Mouse (Mus musculus) MEL (cell line): ENCODE results near the gene Tbxas1. TPM values are rescaled to one million over a fixed set of nuclear protein-coding genes. Genes with fewer than 3 reads are reported as not detected.

Experiments used
- DNase-seq: peaks from one replicate; pipeline ENCODE4 v3.0.0; 2011; ENCODE audit warnings: low read depth, low spot score
- H3K27ac ChIP-seq: 2 replicates; pipeline ENCODE4 v1.5.1; 2012; ENCODE audit warnings: low read depth, mild to moderate bottlenecking, control low read depth, low read length, moderate library complexity; ENCODE audit not compliant: control insufficient read depth
- H3K27me3 ChIP-seq, 2 experiments: fragments of 150-350 bp in 1 of 2; sonication (generic) in 1 of 2; 2 replicates each; pipeline ENCODE4 v1.6.1; 2012; ENCODE audit warnings: low read length in 2 of 2, mild to moderate bottlenecking in 2 of 2, improper control_type of control experiment in 1 of 2, moderate library complexity in 1 of 2; ENCODE audit not compliant: insufficient read depth in 2 of 2, control insufficient read depth in 1 of 2
- H3K36me3 ChIP-seq, 2 experiments: 2 replicates each; pipeline ENCODE4 v1.6.1; 2012 to 2014; ENCODE audit warnings: low read length in 2 of 2, improper control_type of control experiment in 1 of 2, inconsistent platforms in 1 of 2, mild to moderate bottlenecking in 1 of 2; ENCODE audit not compliant: insufficient read depth in 2 of 2, control insufficient read depth in 1 of 2
- H3K4me1 ChIP-seq, 2 experiments: fragments of 150-350 bp in 1 of 2; sonication (generic) in 1 of 2; 2 replicates each; pipeline ENCODE4 v1.6.1; 2012; ENCODE audit warnings: low read length in 2 of 2, improper control_type of control experiment in 1 of 2, mild to moderate bottlenecking in 1 of 2; ENCODE audit not compliant: insufficient read depth in 2 of 2, control insufficient read depth in 1 of 2
- H3K4me3 ChIP-seq, 2 experiments: fragments of 150-350 bp in 1 of 2; sonication (generic) in 1 of 2; 2 replicates each; pipeline ENCODE4 v1.5.1; 2012; ENCODE audit warnings: low read depth in 2 of 2, low read length in 2 of 2, mild to moderate bottlenecking in 2 of 2, moderate library complexity in 2 of 2, control low read depth in 1 of 2, improper control_type of control experiment in 1 of 2; ENCODE audit not compliant: control insufficient read depth in 1 of 2, insufficient read depth in 1 of 2
- H3K79me2 ChIP-seq: 2 replicates; pipeline ENCODE4 v1.6.1; 2012; ENCODE audit warnings: mild to moderate bottlenecking, low read length, moderate library complexity; ENCODE audit not compliant: control insufficient read depth, poor library complexity, insufficient read depth
- H3K9ac ChIP-seq: 2 replicates; pipeline ENCODE4 v1.6.1; 2012; ENCODE audit warnings: low read depth, mild to moderate bottlenecking, control low read depth, low read length, moderate library complexity; ENCODE audit not compliant: control insufficient read depth, poor library complexity, severe bottlenecking
- H3K9me3 ChIP-seq: fragments of 150-350 bp; sonication (generic); replicated peaks from 2 replicates; pipeline ENCODE4 v1.6.1; 2012; ENCODE audit warnings: mild to moderate bottlenecking, low read length, improper control_type of control experiment, moderate library complexity; ENCODE audit not compliant: insufficient read depth
- BHLHE40 ChIP-seq: IDR thresholded peaks from 2 replicates; pipeline ENCODE4 v1.6.1; 2012; ENCODE audit warnings: low read depth, mild to moderate bottlenecking, inconsistent platforms, low read length, improper control_type of control experiment, borderline replicate concordance
- CHD1 ChIP-seq: IDR thresholded peaks from 2 replicates; pipeline ENCODE4 v1.6.1; 2012; ENCODE audit warnings: low read depth, mild to moderate bottlenecking, inconsistent platforms, low read length, improper control_type of control experiment
- E2F4 ChIP-seq: IDR thresholded peaks from 2 replicates; pipeline ENCODE4 v1.6.1; 2011; ENCODE audit warnings: low read depth, low read length, improper control_type of control experiment, borderline replicate concordance
- ELF1 ChIP-seq: IDR thresholded peaks from 2 replicates; pipeline ENCODE4 v1.6.1; 2014; ENCODE audit warnings: low read depth, mild to moderate bottlenecking, inconsistent platforms, low read length, improper control_type of control experiment, moderate library complexity
- EP300 ChIP-seq, 2 experiments: IDR thresholded peaks; 2 replicates each; pipeline ENCODE4 v1.6.1; 2011; ENCODE audit warnings: improper control_type of control experiment in 2 of 2, low read length in 2 of 2, low read depth in 1 of 2, mild to moderate bottlenecking in 1 of 2
- ETS1 ChIP-seq: IDR thresholded peaks from 2 replicates; pipeline ENCODE4 v1.6.1; 2012; ENCODE audit warnings: low read depth, mild to moderate bottlenecking, inconsistent platforms, low read length, improper control_type of control experiment, moderate library complexity
- GABPA ChIP-seq: IDR thresholded peaks from 2 replicates; pipeline ENCODE4 v1.6.1; 2012; ENCODE audit warnings: low read depth, mild to moderate bottlenecking, inconsistent platforms, low read length, improper control_type of control experiment, moderate library complexity
- GATA1 ChIP-seq: IDR thresholded peaks from 2 replicates; pipeline ENCODE4 v1.6.1; 2011; ENCODE audit warnings: low read depth, low read length, improper control_type of control experiment
- HCFC1 ChIP-seq: IDR thresholded peaks from 2 replicates; pipeline ENCODE4 v1.6.1; 2012; ENCODE audit warnings: low read depth, mild to moderate bottlenecking, inconsistent platforms, low read length, improper control_type of control experiment, moderate library complexity
- JUND ChIP-seq: IDR thresholded peaks from 2 replicates; pipeline ENCODE4 v1.6.1; 2011; ENCODE audit warnings: low read depth, mild to moderate bottlenecking, improper control_type of control experiment, low read length
- MAFK ChIP-seq: IDR thresholded peaks from 2 replicates; pipeline ENCODE4 v1.6.1; 2011; ENCODE audit warnings: low read depth, mild to moderate bottlenecking, low read length, improper control_type of control experiment, borderline replicate concordance
- MAZ ChIP-seq: IDR thresholded peaks from 2 replicates; pipeline ENCODE4 v1.6.1; 2012; ENCODE audit warnings: low read depth, mild to moderate bottlenecking, inconsistent platforms, low read length, improper control_type of control experiment
- MEF2A ChIP-seq: IDR thresholded peaks from 2 replicates; pipeline ENCODE4 v1.6.1; 2014; ENCODE audit warnings: low read depth, mild to moderate bottlenecking, inconsistent platforms, low read length, improper control_type of control experiment; ENCODE audit not compliant: poor library complexity, insufficient replicate concordance, severe bottlenecking; ENCODE audit errors: extremely low read depth
- MXI1 ChIP-seq: IDR thresholded peaks from 2 replicates; pipeline ENCODE4 v1.6.1; 2011; ENCODE audit warnings: mild to moderate bottlenecking, low read depth, low read length, improper control_type of control experiment
- MYC ChIP-seq: IDR thresholded peaks from 2 replicates; pipeline ENCODE4 v1.6.1; 2011; ENCODE audit warnings: low read depth, mild to moderate bottlenecking, low read length, improper control_type of control experiment, moderate library complexity
- POLR2A ChIP-seq, 2 experiments: IDR thresholded peaks; 2 replicates each; pipeline ENCODE4 v1.6.1; 2011 to 2012; ENCODE audit warnings: low read length in 2 of 2, mild to moderate bottlenecking in 2 of 2, control low read depth in 1 of 2, improper control_type of control experiment in 1 of 2, low read depth in 1 of 2, moderate library complexity in 1 of 2; ENCODE audit not compliant: control insufficient read depth in 1 of 2, insufficient read depth in 1 of 2, poor library complexity in 1 of 2
- RAD21 ChIP-seq: IDR thresholded peaks from 2 replicates; pipeline ENCODE4 v1.6.1; 2011; ENCODE audit warnings: mild to moderate bottlenecking, low read depth, low read length, improper control_type of control experiment
- RCOR1 ChIP-seq: IDR thresholded peaks from 2 replicates; pipeline ENCODE4 v1.6.1; 2012; ENCODE audit warnings: low read depth, mild to moderate bottlenecking, inconsistent platforms, low read length, improper control_type of control experiment
- SIN3A ChIP-seq: IDR thresholded peaks from 2 replicates; pipeline ENCODE4 v1.6.1; 2012; ENCODE audit warnings: low read length, improper control_type of control experiment, inconsistent platforms
- SMC3 ChIP-seq: IDR thresholded peaks from 2 replicates; pipeline ENCODE4 v1.6.1; 2011; ENCODE audit warnings: low read depth, low read length, improper control_type of control experiment
- TAL1 ChIP-seq: IDR thresholded peaks from 2 replicates; pipeline ENCODE4 v1.6.1; 2012; ENCODE audit warnings: mild to moderate bottlenecking, inconsistent platforms, low read length, moderate library complexity, mixed read lengths
- TBP ChIP-seq: IDR thresholded peaks from 2 replicates; pipeline ENCODE4 v1.8.0; 2011; ENCODE audit warnings: low read depth, low read length, improper control_type of control experiment
- UBTF ChIP-seq: IDR thresholded peaks from 2 replicates; pipeline ENCODE4 v1.6.1; 2012; ENCODE audit warnings: low read depth, mild to moderate bottlenecking, inconsistent platforms, low read length, improper control_type of control experiment, moderate library complexity, borderline replicate concordance; ENCODE audit not compliant: insufficient read depth
- USF2 ChIP-seq, 2 experiments: IDR thresholded peaks; 2 replicates each; pipeline ENCODE4 v1.6.1; 2011 to 2012; ENCODE audit warnings: improper control_type of control experiment in 2 of 2, low read length in 2 of 2, borderline replicate concordance in 1 of 2, inconsistent platforms in 1 of 2, low read depth in 1 of 2, mild to moderate bottlenecking in 1 of 2; ENCODE audit not compliant: insufficient read depth in 1 of 2
- ZC3H11A ChIP-seq: IDR thresholded peaks from 2 replicates; pipeline ENCODE4 v1.6.1; 2012; ENCODE audit warnings: low read depth, mild to moderate bottlenecking, inconsistent platforms, low read length, improper control_type of control experiment
- ZMIZ1 ChIP-seq: IDR thresholded peaks from 2 replicates; pipeline ENCODE4 v1.6.1; 2012; ENCODE audit warnings: low read depth, mild to moderate bottlenecking, inconsistent platforms, low read length, improper control_type of control experiment, moderate library complexity
- polyA plus RNA-seq, 2 experiments: library from polyadenylated mRNA; stranded (reverse) in 1 of 2; unstranded in 1 of 2; fragments of >175 nt in 1 of 2; fragments of >200 nt in 1 of 2; gene quantifications; 2 replicates each; pipeline versions ENCODE4 v1.2.1 to v1.2.4; 2012; ENCODE audit warnings: low replicate concordance in 2 of 2, low read depth in 1 of 2; ENCODE audit not compliant: insufficient read length in 2 of 2, insufficient read depth in 1 of 2, missing spikeins in 1 of 2
- total RNA-seq: library from RNA; depleted of rRNA; stranded (reverse); fragments of 300-350 nt; gene quantifications from 2 replicates; pipeline ENCODE4 v1.2.3, GENCODE M21; 2012

Tbxas1 gene
- total and polyA plus RNA-seq, 3 experiments, result 0.54 to 2.7 TPM; not detected in 1

DNA sequence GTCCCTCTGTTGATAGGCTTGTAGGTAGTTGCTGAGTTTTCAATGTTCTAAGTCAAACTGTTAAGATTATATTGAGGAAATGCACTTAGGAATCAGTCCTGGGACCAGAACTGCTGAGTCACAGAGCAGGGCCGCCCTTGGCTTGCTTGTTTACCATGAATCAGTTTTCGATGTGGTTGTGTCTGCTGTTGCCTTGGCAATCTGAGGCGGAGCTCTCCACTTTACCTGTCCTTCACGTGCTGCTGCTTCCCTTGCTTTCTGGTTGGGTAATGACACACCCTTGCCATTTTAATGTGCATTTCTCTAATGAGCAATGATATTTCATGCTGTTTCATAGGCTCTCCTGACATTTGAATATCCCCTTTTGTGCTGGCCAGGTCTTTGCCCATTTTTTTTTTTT lies 116.8 kb downstream of the Tbxas1 start:
- H3K9ac ChIP-seq, result no peak overlapping the region
- DNase-seq, result peak; percentile 73
- TF ChIP-seq RCOR1 (no peak), MAZ (no peak), JUND (no peak), GABPA (peak; percentile 71; the same call in 1 of the 2 replicates), E2F4 (no peak), ELF1 (no peak), SIN3A (peak; percentile 56), SMC3 (no peak), MEF2A (no peak), MXI1 (peak; percentile 58; the same call in 1 of the 2 replicates), MYC (no peak), RAD21 (no peak), TAL1 (no peak), ETS1 (peak; percentile 14; the same call in 1 of the 2 replicates), ZMIZ1 (no peak), HCFC1 (no peak), TBP (no peak), USF2 (IDR thresholded peaks at IDR 0.05; ENCODE audit: borderline replicate concordance in 1 of 2, insufficient read depth in 1 of 2, low read depth in 1 of 2, low read length in 2 of 2) (no peak), EP300 (IDR thresholded peaks at IDR 0.05; ENCODE audit: low read depth in 1 of 2, low read length in 2 of 2) (peak in 1 of 2 experiments; percentile 44; a peak in 1 of 4 replicates), UBTF (no peak), ZC3H11A (no peak), CHD1 (no peak), BHLHE40 (peak; percentile 46; the same call in 1 of the 2 replicates), GATA1 (no peak), POLR2A (IDR thresholded peaks at IDR 0.05; ENCODE audit: control insufficient read depth in 1 of 2, insufficient read depth in 1 of 2, low read depth in 1 of 2, low read length in 2 of 2, poor library complexity in 1 of 2) (no peak), MAFK (peak; percentile 23; the same call in 1 of the 2 replicates)
- no peak overlapping the region for H3K4me3 ChIP-seq
- no peaks in the 10 kb centered on the region for H3K27me3 ChIP-seq
- no peaks in the 10 kb centered on the region for H3K79me2 ChIP-seq
- H3K27ac ChIP-seq, result no peak overlapping the region
- peaks cover 0 to 3% of the 10 kb centered on the region in 2 experiments; a peak in 3 of 4 replicates for H3K4me1 ChIP-seq
- no peaks in the 10 kb centered on the region for H3K9me3 ChIP-seq
- H3K36me3 ChIP-seq, result peaks cover 0 to 3% of the 10 kb centered on the region in 2 experiments; a peak in 1 of 4 replicates
